Mouse (Mus musculus) C2C12 (cell line): Measurements from ENCODE around the gene Ripor3. TPM values are rescaled to one million over a fixed set of nuclear protein-coding genes. Genes with fewer than 3 reads are reported as not detected.

ENCODE experiments used
- H3K27me3 ChIP-seq: one replicate; pipeline ENCODE4 v1.6.1; 2011; ENCODE audit not compliant: control insufficient read depth, insufficient read depth, insufficient read length
- H3K36me3 ChIP-seq: one replicate; pipeline ENCODE4 v1.6.1; 2011; ENCODE audit not compliant: control insufficient read depth, insufficient read depth
- H3K4me3 ChIP-seq: one replicate; pipeline ENCODE4 v1.5.1; 2011; ENCODE audit warnings: mild to moderate bottlenecking, control low read depth; ENCODE audit not compliant: poor library complexity, insufficient read depth, severe bottlenecking
- H3K79me2 ChIP-seq: one replicate; pipeline ENCODE4 v1.6.1; 2011; ENCODE audit not compliant: control insufficient read depth, insufficient read depth
- H3K79me3 ChIP-seq: one replicate; pipeline ENCODE4 v1.6.1; 2011; ENCODE audit warnings: low read depth, control low read depth
- H3ac ChIP-seq: one replicate; pipeline ENCODE3; 2011; ENCODE audit warnings: low read depth; ENCODE audit not compliant: control insufficient read depth, insufficient read length
- CEBPB ChIP-seq: IDR thresholded peaks from one replicate; pipeline ENCODE4 v1.6.1; 2011; ENCODE audit warnings: low read depth, mild to moderate bottlenecking, control low read depth, moderate library complexity
- CTCF ChIP-seq: IDR thresholded peaks from one replicate; pipeline ENCODE4 v1.5.1; 2011; ENCODE audit not compliant: control insufficient read depth, insufficient read depth, insufficient read length
- FOSL1 ChIP-seq: IDR thresholded peaks from one replicate; pipeline ENCODE4 v1.8.0; 2011; ENCODE audit warnings: mild to moderate bottlenecking, low read length; ENCODE audit not compliant: poor library complexity, insufficient read depth, severe bottlenecking
- MAX ChIP-seq: IDR thresholded peaks from one replicate; pipeline ENCODE4 v1.6.1; 2011; ENCODE audit warnings: mild to moderate bottlenecking, control low read depth
- MYOD1 ChIP-seq: IDR thresholded peaks from one replicate; pipeline ENCODE4 v1.6.1; 2011; ENCODE audit warnings: low read depth; ENCODE audit not compliant: control insufficient read depth, insufficient read length
- MYOG ChIP-seq: IDR thresholded peaks from one replicate; pipeline ENCODE4 v1.6.1; 2011; ENCODE audit not compliant: control insufficient read depth, insufficient read length; ENCODE audit errors: extremely low read depth
- USF1 ChIP-seq: IDR thresholded peaks from one replicate; pipeline ENCODE4 v1.6.1; 2011; ENCODE audit warnings: low read depth, mild to moderate bottlenecking, control low read depth, moderate library complexity
- polyA plus RNA-seq: library from polyadenylated mRNA; unstranded; fragments of >200 nt; fragmentation: generic; extraction: Trizol; gene quantifications from one replicate; pipeline ENCODE4 v1.2.1, GENCODE M21; 2012; ENCODE audit warnings: missing spikeins

Gene Ripor3
- polyA plus RNA-seq, 1 experiment, result 0.04 TPM

DNA sequence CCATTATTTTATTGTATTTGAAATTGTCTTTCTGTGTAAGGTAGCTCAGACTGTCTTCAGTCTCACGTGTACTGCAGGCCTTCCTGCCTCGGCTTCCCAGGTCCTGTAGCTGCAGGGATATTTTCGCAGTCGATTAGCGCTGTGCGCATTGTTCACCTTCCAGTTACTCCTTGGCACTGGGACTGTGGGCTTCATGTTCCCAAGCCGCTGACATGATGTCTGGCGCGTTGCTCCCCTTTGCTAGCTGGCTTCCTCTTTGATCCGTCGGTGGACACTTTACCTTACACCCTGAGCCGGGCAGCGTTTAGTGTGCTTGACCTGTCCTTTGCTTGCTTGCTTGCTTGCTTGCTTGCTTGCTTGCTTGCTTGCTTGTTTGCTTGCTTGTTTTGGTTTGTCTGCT, 61.9 kb downstream of the Ripor3 start:
- no peaks in the 10 kb centered on the region for H3K36me3 ChIP-seq
- TF ChIP-seq CEBPB (no peak), FOSL1 (no peak), MYOG (no peak)
- peaks cover 68% of the 10 kb centered on the region for H3K79me3 ChIP-seq
- peak overlapping the region; percentile 14 for H3ac ChIP-seq
- H3K27me3 ChIP-seq, result no peaks in the 10 kb centered on the region
- no peak overlapping the region for H3K4me3 ChIP-seq
- peaks cover 96% of the 10 kb centered on the region for H3K79me2 ChIP-seq

DNA sequence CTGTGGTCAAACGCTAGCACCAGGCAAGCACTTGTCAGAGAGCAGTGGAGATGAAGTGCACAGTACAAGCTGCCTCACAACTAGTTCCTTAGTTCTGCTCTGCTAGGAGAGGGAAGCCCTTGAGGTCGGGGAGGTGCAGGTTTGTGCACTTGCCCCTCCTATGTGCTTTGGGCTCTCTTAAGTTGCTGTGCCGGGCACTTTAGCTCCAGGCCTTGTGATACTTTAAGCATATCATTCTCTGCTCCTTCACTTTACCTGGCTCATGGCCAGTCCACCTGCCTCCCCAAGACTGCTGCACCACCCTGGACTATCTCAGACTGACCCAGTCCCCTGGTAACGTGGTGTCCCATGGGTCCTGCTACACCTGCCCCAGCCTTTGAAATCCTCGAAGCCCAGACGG, 62.4 kb downstream of the Ripor3 start:
- no peaks in the 10 kb centered on the region for H3K27me3 ChIP-seq
- H3K79me3 ChIP-seq, result peaks cover 69% of the 10 kb centered on the region
- no peak overlapping the region for H3ac ChIP-seq
- no peaks in the 10 kb centered on the region for H3K36me3 ChIP-seq
- no peak overlapping the region for H3K4me3 ChIP-seq
- H3K79me2 ChIP-seq, result peaks cover 96% of the 10 kb centered on the region
- TF ChIP-seq MYOG (no peak), CTCF (no peak)

DNA sequence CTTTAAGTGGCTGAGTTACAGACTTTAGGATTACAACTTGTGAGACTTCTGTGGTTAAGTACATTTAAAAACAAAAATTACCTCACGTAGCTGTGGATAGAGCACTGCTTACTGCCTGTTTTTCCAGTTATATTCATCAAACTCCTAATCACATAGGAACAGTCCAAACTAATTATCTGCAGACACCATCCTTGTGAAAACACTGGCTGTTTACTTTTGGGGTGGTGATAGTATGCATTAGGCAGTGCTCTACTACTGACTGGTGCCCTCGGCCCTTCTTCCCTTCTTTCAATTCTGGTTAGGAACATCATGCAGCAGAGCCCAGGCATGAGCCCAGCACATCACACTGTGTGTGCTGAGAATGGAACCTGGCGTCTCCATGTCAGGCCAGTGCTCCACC, 63.2 kb downstream of the Ripor3 start:
- H3K36me3 ChIP-seq, result no peaks in the 10 kb centered on the region
- peaks cover 96% of the 10 kb centered on the region for H3K79me2 ChIP-seq
- no peak overlapping the region for H3K4me3 ChIP-seq
- no peak overlapping the region for H3ac ChIP-seq
- peaks cover 67% of the 10 kb centered on the region for H3K79me3 ChIP-seq
- no peaks in the 10 kb centered on the region for H3K27me3 ChIP-seq
- TF ChIP-seq MYOG (no peak), CTCF (no peak), CEBPB (no peak), FOSL1 (no peak), MYOD1 (no peak), USF1 (no peak), MAX (no peak)

DNA sequence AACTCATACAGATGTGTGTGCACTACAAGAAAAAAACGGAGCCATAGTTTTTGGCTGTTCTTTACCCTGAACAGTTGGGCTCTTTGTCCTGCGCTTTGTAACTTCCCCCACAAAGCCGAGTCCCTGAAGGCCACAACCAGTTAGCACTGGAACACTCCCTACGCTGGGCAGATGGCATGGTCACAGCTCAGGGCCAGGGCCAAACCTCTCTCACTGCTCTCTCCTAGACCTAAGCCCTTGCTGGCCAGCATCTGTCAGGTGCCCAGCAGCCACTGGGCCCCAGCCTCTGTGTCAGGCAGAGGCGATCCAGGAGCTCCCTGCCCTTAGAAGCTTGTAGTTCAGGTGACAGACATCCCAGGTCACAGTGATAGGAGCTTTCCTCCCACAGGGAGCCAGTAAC, 65.0 kb downstream of the Ripor3 start:
- no peak overlapping the region for H3ac ChIP-seq
- TF ChIP-seq CEBPB (no peak), MAX (no peak)
- H3K79me2 ChIP-seq, result peaks cover 97% of the 10 kb centered on the region
- peaks cover 70% of the 10 kb centered on the region for H3K79me3 ChIP-seq
- peaks cover 5% of the 10 kb centered on the region for H3K36me3 ChIP-seq
- no peaks in the 10 kb centered on the region for H3K27me3 ChIP-seq
- H3K4me3 ChIP-seq, result no peak overlapping the region

DNA sequence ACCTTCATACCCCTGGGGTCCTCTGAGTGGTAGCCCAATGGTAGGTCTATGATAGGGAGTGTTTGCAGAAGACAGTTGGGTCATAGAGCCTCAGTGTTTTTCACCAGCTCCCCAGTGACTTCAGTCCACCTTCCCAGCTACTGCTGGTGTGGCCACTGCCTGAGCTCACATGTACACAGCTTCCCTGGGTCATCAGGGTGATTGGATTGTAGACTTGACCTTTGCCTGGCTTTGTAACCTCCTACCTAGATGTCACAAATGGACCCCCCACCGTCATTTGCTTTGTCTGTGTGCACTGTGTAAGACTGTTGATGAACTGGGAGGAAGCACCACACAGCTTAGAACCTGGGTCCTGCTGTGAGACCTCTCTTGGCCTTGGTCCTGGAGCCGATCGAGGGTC, 66.2 kb downstream of the Ripor3 start:
- Histone ChIP-seq H3K79me2 (peaks cover 100% of the 10 kb centered on the region), H3ac (no peak overlapping the region), H3K79me3 (peaks cover 73% of the 10 kb centered on the region), H3K36me3 (peaks cover 8% of the 10 kb centered on the region), H3K27me3 (no peaks in the 10 kb centered on the region), H3K4me3 (no peak overlapping the region)
- TF ChIP-seq CTCF (no peak), USF1 (no peak), CEBPB (no peak)

DNA sequence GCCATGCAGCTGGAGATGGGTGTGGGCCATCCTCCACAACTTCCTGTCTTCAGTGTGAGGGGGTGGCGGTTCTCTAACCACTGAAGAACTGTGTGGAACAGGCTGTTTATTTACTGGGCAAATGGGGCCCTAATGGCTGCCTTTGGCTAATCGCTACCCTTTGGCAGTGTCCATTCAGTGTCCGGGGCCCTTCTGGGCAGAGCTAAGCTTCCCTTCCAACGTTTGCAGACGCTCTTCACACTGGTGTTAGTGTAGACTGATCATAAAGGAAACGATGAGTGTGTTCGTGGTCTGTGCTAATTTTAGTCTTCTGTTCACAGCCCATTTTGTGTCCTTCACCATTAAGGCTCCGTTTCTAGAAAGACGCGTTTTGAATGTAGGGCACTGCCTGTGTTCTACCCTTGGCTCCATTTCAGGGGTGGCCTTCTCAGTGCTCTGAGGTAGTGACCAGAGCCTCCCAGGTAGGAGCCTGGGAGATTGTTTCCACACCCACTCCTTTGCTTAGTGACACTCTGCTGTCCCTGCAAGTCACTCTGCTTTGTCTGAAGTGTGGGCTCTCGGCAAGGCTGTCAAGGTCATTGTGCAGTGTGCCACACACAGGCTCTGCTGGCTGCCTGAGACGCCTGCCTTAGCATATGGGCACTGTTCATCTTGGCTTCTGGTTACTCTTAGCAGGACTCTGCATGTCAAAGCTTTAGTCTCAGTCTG, 67.3 kb downstream of the Ripor3 start:
- TF ChIP-seq MYOD1, result no peak
- no peak for TF ChIP-seq USF1
- no peak for TF ChIP-seq MAX
- TF ChIP-seq FOSL1, result no peak
- TF ChIP-seq CTCF, result no peak
- TF ChIP-seq MYOG, result no peak
- no peak for TF ChIP-seq CEBPB
- no peak overlapping the region for H3ac ChIP-seq
- H3K27me3 ChIP-seq, result no peaks in the 10 kb centered on the region
- peaks cover 100% of the 10 kb centered on the region for H3K79me2 ChIP-seq
- H3K4me3 ChIP-seq, result no peak overlapping the region
- peaks cover 8% of the 10 kb centered on the region for H3K36me3 ChIP-seq
- H3K79me3 ChIP-seq, result peaks cover 80% of the 10 kb centered on the region
